Mouse (Mus musculus) liver, adult 2 months (tissue): ENCODE data around the gene Bcl9l. TPM values are rescaled to one million over a fixed set of nuclear protein-coding genes. Genes with fewer than 3 reads are reported as not detected.
A peak's percentile ranks its signal among the peaks of the same experiment; 100 is the strongest.

Experiments
- DNase-seq: peaks from one replicate; pipeline ENCODE4 v3.0.0-alpha.2; 2011; ENCODE audit warnings: low read depth, low spot score; ENCODE audit errors: extremely low read depth
- H3K27ac ChIP-seq: fragments of 200-500 bp; replicated peaks from 2 replicates; pipeline ENCODE4 v1.5.1; 2012; ENCODE audit warnings: low read depth, mild to moderate bottlenecking, control low read depth, inconsistent platforms, low read length; ENCODE audit not compliant: insufficient read depth
- H3K27me3 ChIP-seq: fragments of 200-500 bp; 2 replicates; pipeline ENCODE4 v1.6.1; 2012; ENCODE audit warnings: mild to moderate bottlenecking, moderate library complexity, low read length, inconsistent platforms; ENCODE audit not compliant: control insufficient read depth, insufficient read depth
- H3K36me3 ChIP-seq: fragments of 200-500 bp; 2 replicates; pipeline ENCODE4 v1.6.1; 2012; ENCODE audit warnings: low read length, inconsistent platforms; ENCODE audit not compliant: control insufficient read depth, insufficient read depth
- H3K4me1 ChIP-seq: fragments of 200-500 bp; 2 replicates; pipeline ENCODE4 v1.6.1; 2011; ENCODE audit warnings: low read length; ENCODE audit not compliant: control insufficient read depth, insufficient read depth
- H3K4me3 ChIP-seq: fragments of 200-500 bp; 2 replicates; pipeline ENCODE4 v1.5.1; 2011; ENCODE audit warnings: low read depth, mild to moderate bottlenecking, control low read depth, low read length, moderate library complexity; ENCODE audit not compliant: insufficient read depth
- H3K79me2 ChIP-seq: fragments of 200-500 bp; 2 replicates; pipeline ENCODE4 v1.6.1; 2012; ENCODE audit warnings: inconsistent platforms, mild to moderate bottlenecking, low read length, moderate library complexity; ENCODE audit not compliant: control insufficient read depth, insufficient read depth
- H3K9ac ChIP-seq: fragments of 200-500 bp; 2 replicates; pipeline ENCODE4 v1.6.1; 2012; ENCODE audit warnings: low read depth, mild to moderate bottlenecking, control low read depth, inconsistent platforms, low read length
- CTCF ChIP-seq: fragments of 200-500 bp; IDR thresholded peaks from 2 replicates; pipeline ENCODE4 v1.5.1; 2011; ENCODE audit warnings: low read depth, low read length, control low read depth
- POLR2A ChIP-seq: fragments of 200-500 bp; IDR thresholded peaks from 2 replicates; pipeline ENCODE4 v1.6.1; 2011; ENCODE audit warnings: low read length, control low read depth; ENCODE audit not compliant: insufficient read depth; ENCODE audit errors: extremely low read depth
- WGBS: fragments of 180-500 bp; shearing (Covaris S2); methylation state at CpG from one replicate; pipeline ENCODE4 v1.1.7; 2018; 5-methylcytosine and 5-hydroxymethylcytosine counted together
- polyA plus RNA-seq: library from polyadenylated mRNA; depleted of rRNA; stranded (reverse); fragments of >200 nt; gene quantifications from 2 replicates; pipeline ENCODE4 v1.2.3, GENCODE M21; 2012
- total RNA-seq: library from RNA; depleted of rRNA; stranded (reverse); fragments of >200 nt; gene quantifications from 2 replicates; pipeline ENCODE4 v1.2.3, GENCODE M21; 2014

Gene Bcl9l
- total and polyA plus RNA-seq, 2 experiments: 5.4 to 27.9 TPM

DNA sequence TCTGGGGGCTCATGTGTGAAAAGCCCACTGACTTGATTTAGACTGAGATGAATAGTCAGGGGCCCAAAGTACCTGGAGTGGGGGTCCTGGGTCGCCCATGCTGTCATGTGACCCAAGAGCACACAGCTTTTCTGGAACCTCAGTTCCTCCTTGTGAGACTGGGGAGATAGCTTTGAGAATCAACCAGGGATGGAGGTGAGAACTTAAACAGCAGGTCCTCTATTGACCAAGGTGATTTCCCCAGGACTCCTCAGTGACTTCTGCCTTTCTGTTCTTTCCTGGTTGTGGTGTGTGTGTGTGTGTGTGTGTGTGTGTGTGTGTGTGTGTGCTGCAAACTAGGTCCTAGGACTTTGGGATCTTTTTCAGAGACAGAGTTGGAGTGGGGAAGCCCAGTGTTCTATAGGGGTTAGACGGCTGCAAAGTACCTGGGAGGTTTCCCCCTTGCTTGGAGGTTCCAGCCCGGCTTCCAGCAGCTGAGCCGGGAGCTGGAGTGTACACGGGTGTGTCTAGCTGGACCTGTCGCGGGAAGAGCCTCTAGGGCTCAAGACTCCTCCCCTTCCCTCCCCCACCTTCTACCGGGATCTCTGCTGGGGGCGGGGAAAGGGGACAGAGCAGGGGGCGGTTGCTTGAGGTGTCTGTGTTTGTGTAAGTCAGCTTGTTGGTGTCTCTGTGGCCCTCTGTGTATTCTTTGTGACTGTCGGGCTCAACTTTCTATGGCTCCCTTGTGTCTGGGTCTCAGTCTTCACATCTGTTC is 15.2 kb downstream of the Bcl9l start:
- 10% methylated on average over 11 of the region's 11 CpGs for WGBS
- TF ChIP-seq CTCF: no peak
- no peak for TF ChIP-seq POLR2A
- Histone ChIP-seq H3K79me2 (peaks cover 32% of the 10 kb centered on the region), H3K9ac (peak overlapping the region; percentile 25), H3K27me3 (no peaks in the 10 kb centered on the region), H3K36me3 (peaks cover 6% of the 10 kb centered on the region), H3K4me3 (peak overlapping the region; percentile 24; the same call in 1 of the 2 replicates), H3K27ac (no peak overlapping the region), H3K4me1 (peaks cover 34% of the 10 kb centered on the region)
- no peak for DNase-seq

GRCm38 (mm10) chr9:44498421-44499355 is 16.1 kb downstream of the Bcl9l start:
- 0 out of 2 replicates have a peak overlapping the region, but pooled peaks have one; percentile 3 for H3K27ac ChIP-seq
- DNase-seq: peak; percentile 62

GRCm38 (mm10) chr9:44499356-44500162 is 16.9 kb downstream of the Bcl9l start:
- WGBS: 73% methylated on average over 20 of the region's 20 CpGs
- H3K36me3 ChIP-seq: peaks cover 13% of the 10 kb centered on the region
- H3K79me2 ChIP-seq: peaks cover 16% of the 10 kb centered on the region
- no peak overlapping the region for H3K9ac ChIP-seq
- H3K4me3 ChIP-seq: no peak overlapping the region
- peaks cover 22% of the 10 kb centered on the region for H3K4me1 ChIP-seq
- H3K27ac ChIP-seq: no peak overlapping the region
- no peak for DNase-seq
- H3K27me3 ChIP-seq: no peaks in the 10 kb centered on the region
- TF ChIP-seq CTCF: no peak
- no peak for TF ChIP-seq POLR2A

More at GRCm38 (mm10) chr9:44498421-44499355, 16.1 kb downstream of the Bcl9l start:
- peak; percentile 75 for TF ChIP-seq CTCF
- TF ChIP-seq POLR2A: no peak
- Histone ChIP-seq H3K36me3 (peaks cover 13% of the 10 kb centered on the region), H3K4me3 (peak overlapping the region; percentile 24; the same call in 1 of the 2 replicates), H3K9ac (peak overlapping the region; percentile 25), H3K79me2 (peaks cover 24% of the 10 kb centered on the region), H3K4me1 (peaks cover 31% of the 10 kb centered on the region), H3K27me3 (no peaks in the 10 kb centered on the region)
- 37% methylated on average over 58 of the region's 59 CpGs for WGBS

GRCm38 (mm10) chr9:44500163-44500533 is 17.5 kb downstream of the Bcl9l start:
- WGBS: 94% methylated on average over 5 of the region's 5 CpGs
- Histone ChIP-seq H3K79me2 (peaks cover 13% of the 10 kb centered on the region; the same call in 1 of the 2 replicates), H3K36me3 (peaks cover 13% of the 10 kb centered on the region), H3K4me1 (peaks cover 20% of the 10 kb centered on the region), H3K4me3 (no peak overlapping the region), H3K9ac (no peak overlapping the region), H3K27ac (no peak overlapping the region), H3K27me3 (no peaks in the 10 kb centered on the region)
- TF ChIP-seq CTCF (no peak), POLR2A (no peak)
- no peak for DNase-seq

- TF ChIP-seq CTCF (no peak), POLR2A (no peak)
- Histone ChIP-seq H3K4me1 (peaks cover 20% of the 10 kb centered on the region), H3K36me3 (peaks cover 13% of the 10 kb centered on the region), H3K79me2 (peaks cover 13% of the 10 kb centered on the region; the same call in 1 of the 2 replicates), H3K27ac (no peak overlapping the region), H3K9ac (no peak overlapping the region), H3K27me3 (no peaks in the 10 kb centered on the region), H3K4me3 (no peak overlapping the region)
- WGBS: 78% methylated on average over 8 of the region's 8 CpGs
- DNase-seq: no peak
Measured at GRCm38 (mm10) chr9:44500638-44501175, 18.1 kb downstream of the Bcl9l start.
